Mouse (Mus musculus) CH12.LX (cell line): ENCODE measurements at regions not wholly inside any gene's neighbourhood (a gene's known extent, or its start where the extent isn't known, plus 50 kb on each side); places are given as distances from the start of the nearest gene placed in this dataset.

Experiments
- DNase-seq: peaks from one replicate; pipeline ENCODE4 v3.0.0-alpha.2; 2013; ENCODE audit errors: extremely low read depth
- H3K27ac ChIP-seq: 2 replicates; pipeline ENCODE4 v1.5.1; 2012; ENCODE audit warnings: low read depth, mild to moderate bottlenecking, control low read depth, moderate library complexity; ENCODE audit not compliant: insufficient read depth
- H3K27me3 ChIP-seq: replicated peaks from 2 replicates; pipeline ENCODE3; 2012; ENCODE audit warnings: inconsistent platforms
- H3K36me3 ChIP-seq, 2 experiments: replicated peaks in 1 of 2; 2 replicates each; pipeline versions ENCODE3 to v1.6.1; 2012; ENCODE audit warnings: inconsistent platforms in 1 of 2, low read length in 1 of 2, mild to moderate bottlenecking in 1 of 2, mixed read lengths in 1 of 2, moderate library complexity in 1 of 2; ENCODE audit not compliant: control insufficient read depth in 1 of 2, insufficient read depth in 1 of 2
- H3K4me1 ChIP-seq, 2 experiments: 2 replicates each; pipeline ENCODE4 v1.6.1; 2012; ENCODE audit warnings: inconsistent platforms in 1 of 2, moderate library complexity in 1 of 2; ENCODE audit not compliant: insufficient read depth in 2 of 2, control insufficient read depth in 1 of 2
- H3K4me2 ChIP-seq: 2 replicates; pipeline ENCODE4 v1.6.1; 2012; ENCODE audit warnings: low read depth, mild to moderate bottlenecking, control low read depth; ENCODE audit not compliant: poor library complexity, insufficient read depth, severe bottlenecking
- H3K4me3 ChIP-seq, 3 experiments: fragments of 150-350 bp in 1 of 3; sonication (generic) in 1 of 3; replicated peaks in 1 of 3; 2 replicates each; pipeline versions ENCODE3 to v1.5.1; 2011 to 2012; ENCODE audit warnings: low read depth in 2 of 3, low read length in 2 of 3, mild to moderate bottlenecking in 2 of 3, moderate library complexity in 2 of 3, control low read depth in 1 of 3, improper control_type of control experiment in 1 of 3, inconsistent platforms in 1 of 3, mixed read lengths in 1 of 3; ENCODE audit not compliant: poor library complexity in 1 of 3
- H3K79me2 ChIP-seq: replicated peaks from 2 replicates; pipeline ENCODE4 v1.6.1; 2012; ENCODE audit warnings: mild to moderate bottlenecking, moderate library complexity; ENCODE audit not compliant: control insufficient read depth, poor library complexity, insufficient read depth, severe bottlenecking; ENCODE audit errors: extremely low read depth
- H3K9ac ChIP-seq: 2 replicates; pipeline ENCODE4 v1.6.1; 2012; ENCODE audit warnings: low read depth, mild to moderate bottlenecking, control low read depth, moderate library complexity; ENCODE audit not compliant: insufficient read depth
- H3K9me3 ChIP-seq: replicated peaks from 2 replicates; pipeline ENCODE3; 2012; ENCODE audit warnings: low read length, inconsistent platforms, mixed read lengths
- BHLHE40 ChIP-seq: IDR thresholded peaks from 2 replicates; pipeline ENCODE4 v1.6.1; 2011; ENCODE audit warnings: mild to moderate bottlenecking, low read depth, low read length, improper control_type of control experiment
- CHD1 ChIP-seq: IDR thresholded peaks from 2 replicates; pipeline ENCODE4 v1.6.1; 2012; ENCODE audit warnings: low read depth, low read length, improper control_type of control experiment, inconsistent platforms
- CTCF ChIP-seq, 2 experiments: IDR thresholded peaks in 1 of 2; conservative IDR thresholded peaks in 1 of 2; 2 replicates each; pipeline ENCODE4 v1.5.1; 2011 to 2012; ENCODE audit warnings: low read depth in 2 of 2, low read length in 2 of 2, improper control_type of control experiment in 1 of 2, inconsistent platforms in 1 of 2, mild to moderate bottlenecking in 1 of 2, moderate library complexity in 1 of 2
- E2F4 ChIP-seq: IDR thresholded peaks from 2 replicates; pipeline ENCODE4 v1.6.1; 2011; ENCODE audit warnings: low read depth, low read length, improper control_type of control experiment; ENCODE audit not compliant: insufficient replicate concordance
- EP300 ChIP-seq: IDR thresholded peaks from 2 replicates; pipeline ENCODE4 v1.6.1; 2011; ENCODE audit warnings: low read length, improper control_type of control experiment
- ETS1 ChIP-seq: conservative IDR thresholded peaks from 2 replicates; pipeline ENCODE4 v1.6.1; 2012; ENCODE audit warnings: low read depth, mild to moderate bottlenecking, inconsistent platforms, low read length, improper control_type of control experiment, moderate library complexity
- JUN ChIP-seq: IDR thresholded peaks from 2 replicates; pipeline ENCODE4 v1.6.1; 2011; ENCODE audit warnings: low read depth, mild to moderate bottlenecking, low read length, improper control_type of control experiment, moderate library complexity; ENCODE audit not compliant: insufficient read depth
- JUND ChIP-seq: conservative IDR thresholded peaks from 2 replicates; pipeline ENCODE4 v1.6.1; 2011; ENCODE audit warnings: low read depth, low read length, improper control_type of control experiment
- MAFK ChIP-seq: IDR thresholded peaks from 2 replicates; pipeline ENCODE4 v1.6.1; 2011; ENCODE audit warnings: low read length, improper control_type of control experiment; ENCODE audit not compliant: insufficient replicate concordance
- MAZ ChIP-seq: IDR thresholded peaks from 2 replicates; pipeline ENCODE4 v1.6.1; 2012; ENCODE audit warnings: low read depth, mild to moderate bottlenecking, inconsistent platforms, low read length, improper control_type of control experiment, moderate library complexity
- MXI1 ChIP-seq: IDR thresholded peaks from 2 replicates; pipeline ENCODE4 v1.6.1; 2011; ENCODE audit warnings: mild to moderate bottlenecking, low read depth, low read length, improper control_type of control experiment
- MYC ChIP-seq: IDR thresholded peaks from 2 replicates; pipeline ENCODE4 v1.6.1; 2011; ENCODE audit warnings: low read depth, mild to moderate bottlenecking, improper control_type of control experiment, low read length
- NRF1 ChIP-seq: IDR thresholded peaks from 2 replicates; pipeline ENCODE4 v1.6.1; 2014; ENCODE audit warnings: low read depth, mild to moderate bottlenecking, inconsistent platforms, low read length, improper control_type of control experiment, moderate library complexity
- PAX5 ChIP-seq: IDR thresholded peaks from 2 replicates; pipeline ENCODE4 v1.6.1; 2012; ENCODE audit warnings: low read length, inconsistent platforms, mixed read lengths
- RCOR1 ChIP-seq: conservative IDR thresholded peaks from 2 replicates; pipeline ENCODE4 v1.6.1; 2012; ENCODE audit warnings: low read depth, mild to moderate bottlenecking, inconsistent platforms, low read length, improper control_type of control experiment
- SIN3A ChIP-seq: IDR thresholded peaks from 2 replicates; pipeline ENCODE4 v1.6.1; 2012; ENCODE audit warnings: low read length, improper control_type of control experiment, inconsistent platforms
- SMC3 ChIP-seq: IDR thresholded peaks from 2 replicates; pipeline ENCODE4 v1.6.1; 2011; ENCODE audit warnings: low read depth, low read length, improper control_type of control experiment
- TBP ChIP-seq: conservative IDR thresholded peaks from 2 replicates; pipeline ENCODE4 v1.6.1; 2011; ENCODE audit warnings: low read depth, low read length, improper control_type of control experiment
- UBTF ChIP-seq: IDR thresholded peaks from 2 replicates; pipeline ENCODE4 v1.6.1; 2012; ENCODE audit warnings: low read depth, mild to moderate bottlenecking, inconsistent platforms, low read length, improper control_type of control experiment, moderate library complexity
- USF1 ChIP-seq: IDR thresholded peaks from 2 replicates; pipeline ENCODE4 v1.6.1; 2014; ENCODE audit warnings: low read depth, mild to moderate bottlenecking, inconsistent platforms, low read length, improper control_type of control experiment
- USF2 ChIP-seq: conservative IDR thresholded peaks from 2 replicates; pipeline ENCODE4 v1.6.1; 2011; ENCODE audit warnings: low read depth, low read length, improper control_type of control experiment
- ZC3H11A ChIP-seq: IDR thresholded peaks from 2 replicates; pipeline ENCODE4 v1.6.1; 2012; ENCODE audit warnings: low read depth, mild to moderate bottlenecking, inconsistent platforms, low read length, improper control_type of control experiment
- dilution Hi-C: fragments of 300-500 bp; cut with MboI; formaldehyde crosslinking; loops from 2 replicates; pipeline ENCODE4 v1.14.3; 2020; ENCODE audit warnings: low sequenced_read_pairs; ENCODE audit not compliant: extremely low pct_unique_long_range_greater_than_20kb, extremely low pct_ligation_motif_present
- in situ Hi-C: fragments of 300-500 bp; cut with MboI; formaldehyde crosslinking; loops from 3 replicates; pipeline ENCODE4 v1.14.3; 2019; ENCODE audit warnings: low sequenced_read_pairs, low pct_ligation_motif_present, low pct_unique_long_range_greater_than_20kb, mixed read lengths

GRCm38 (mm10) chr3:143071839-143072373 is 190.1 kb upstream of the Pkn2 start:
- no peak overlapping the region for H3K4me3 ChIP-seq
- no peak overlapping the region for H3K27ac ChIP-seq
- H3K4me1 ChIP-seq, result no peaks in the 10 kb centered on the region
- no peaks in the 10 kb centered on the region for H3K9me3 ChIP-seq
- no peaks in the 10 kb centered on the region for H3K27me3 ChIP-seq
- H3K4me2 ChIP-seq, result no peak overlapping the region
- in situ Hi-C loops, result no loop called here
- H3K9ac ChIP-seq, result no peak overlapping the region
- H3K79me2 ChIP-seq, result no peaks in the 10 kb centered on the region
- dilution Hi-C loops, result no loop called here
- no peak for TF ChIP-seq SIN3A
- TF ChIP-seq MAZ, result no peak
- no peak for TF ChIP-seq UBTF
- TF ChIP-seq E2F4, result no peak
- TF ChIP-seq PAX5, result no peak
- H3K36me3 ChIP-seq, result no peaks in the 10 kb centered on the region
- no peak for DNase-seq

- Histone ChIP-seq H3K4me1 (no peaks in the 10 kb centered on the region), H3K79me2 (no peaks in the 10 kb centered on the region), H3K9me3 (no peaks in the 10 kb centered on the region), H3K4me3 (no peak overlapping the region), H3K27ac (no peak overlapping the region), H3K4me2 (0 out of 2 replicates have a peak overlapping the region, but pooled peaks have one; percentile 10), H3K36me3 (no peaks in the 10 kb centered on the region), H3K27me3 (no peaks in the 10 kb centered on the region), H3K9ac (0 out of 2 replicates have a peak overlapping the region, but pooled peaks have one; percentile 3)
- DNase-seq, result no peak
- TF ChIP-seq USF2 (no peak), SMC3 (no peak), CTCF (conservative IDR thresholded peaks at IDR 0.05 in 1 of 2, IDR thresholded peaks at IDR 0.05 in 1 of 2; ENCODE audit: low read depth in 2 of 2, low read length in 2 of 2) (no peak), EP300 (no peak), UBTF (no peak), USF1 (no peak), MXI1 (no peak), PAX5 (no peak), TBP (no peak), MAZ (no peak), CHD1 (no peak), JUND (no peak), BHLHE40 (no peak), RCOR1 (no peak), JUN (no peak), NRF1 (no peak), ETS1 (no peak), MAFK (no peak), MYC (no peak), ZC3H11A (no peak)
- in situ Hi-C loops (no loop called here), dilution Hi-C loops (no loop called here)
Observed at GRCm38 (mm10) chr3:143054858-143055257, 173.1 kb upstream of the Pkn2 start.
